Mouse (Mus musculus) lung, postnatal 0 days (tissue): ENCODE data around the gene Abca7. TPM values are rescaled to one million over a fixed set of nuclear protein-coding genes. Genes with fewer than 3 reads are reported as not detected.

Experiments used
- ATAC-seq: fragments of 200-750 bp; cut with Nextera tagmentation; 2 replicates; pipeline ENCODE4 v1.8.0; 2017; ENCODE audit warnings: moderate library complexity
- DNase-seq: peaks from one replicate; pipeline ENCODE4 v3.0.0-alpha.2; 2016; ENCODE audit warnings: low spot score
- H3K27ac ChIP-seq: fragments of 300-500 bp; sonication (generic); 2 replicates; pipeline ENCODE4 v1.5.1; 2014; ENCODE audit warnings: antibody characterized with exemption, mild to moderate bottlenecking, low read length, mixed read lengths
- H3K27me3 ChIP-seq: fragments of 300-500 bp; sonication (generic); replicated peaks from 2 replicates; pipeline ENCODE4 v1.6.1; 2014; ENCODE audit warnings: low read length, mixed read lengths; ENCODE audit not compliant: insufficient read depth
- H3K36me3 ChIP-seq: fragments of 300-500 bp; sonication (generic); 2 replicates; pipeline ENCODE4 v1.6.1; 2014; ENCODE audit warnings: low read length, mixed read lengths; ENCODE audit not compliant: insufficient read depth
- H3K4me1 ChIP-seq: fragments of 300-500 bp; sonication (generic); 2 replicates; pipeline ENCODE4 v1.6.1; 2014; ENCODE audit warnings: antibody characterized with exemption, low read depth, low read length, mixed read lengths; ENCODE audit not compliant: insufficient read depth
- H3K4me2 ChIP-seq: fragments of 300-500 bp; sonication (generic); replicated peaks from 2 replicates; pipeline ENCODE4 v1.6.1; 2014; ENCODE audit warnings: low read depth, mild to moderate bottlenecking, low read length, moderate library complexity, mixed read lengths
- H3K4me3 ChIP-seq: fragments of 300-500 bp; sonication (generic); 2 replicates; pipeline ENCODE4 v1.5.1; 2014; ENCODE audit warnings: low read depth, low read length
- H3K9ac ChIP-seq: fragments of 300-500 bp; sonication (generic); replicated peaks from 2 replicates; pipeline ENCODE4 v1.6.1; 2014; ENCODE audit warnings: low read depth, mild to moderate bottlenecking
- H3K9me3 ChIP-seq: fragments of 300-500 bp; sonication (generic); 2 replicates; pipeline ENCODE4 v1.6.1; 2016; ENCODE audit warnings: low read length, mixed read lengths
- CTCF ChIP-seq: IDR thresholded peaks from 2 replicates; pipeline ENCODE4 v1.5.1; 2016; ENCODE audit warnings: antibody characterized with exemption, mild to moderate bottlenecking
- EP300 ChIP-seq: IDR thresholded peaks from 2 replicates; pipeline ENCODE4 v1.6.1; 2016; ENCODE audit warnings: antibody characterized with exemption, mild to moderate bottlenecking, control low read depth
- WGBS: fragments of 180-500 bp; shearing (Covaris S2); extraction: QIAGEN DNeasy Blood & Tissue Kit; methylation state at CpG from one replicate; pipeline ENCODE4 v1.1.7; 2014; 5-methylcytosine and 5-hydroxymethylcytosine counted together
- polyA plus RNA-seq: library from polyadenylated mRNA; unstranded; fragments of >200 nt; fragmentation: Nextera tagmentation; extraction: Ambion mirVana; gene quantifications from 2 replicates; pipeline ENCODE4 v1.2.1, GENCODE M21; 2015

Abca7 gene
- polyA plus RNA-seq, 1 experiment from 2014 or later, result 5.5 TPM

DNA sequence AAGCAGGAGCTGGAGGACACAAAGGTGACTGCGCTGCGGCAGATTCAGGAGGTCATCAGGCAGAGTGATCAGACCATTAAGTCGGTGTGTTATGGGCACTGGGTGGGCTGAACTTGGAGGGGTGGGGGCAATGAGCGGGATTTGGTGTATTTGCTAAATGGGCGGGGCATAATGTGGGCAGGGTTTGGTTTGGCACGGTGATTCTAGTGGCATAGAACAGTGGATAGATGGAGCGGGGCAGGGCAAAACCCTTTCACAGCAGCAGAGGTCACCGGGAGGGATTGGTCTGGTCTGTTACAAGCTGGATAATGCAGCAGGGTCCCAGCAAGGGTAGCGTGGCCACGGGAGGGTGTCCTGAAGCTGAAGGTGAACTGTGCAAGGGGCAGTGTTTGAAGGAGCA is 29.2 kb downstream of the Abca7 start:
- Histone ChIP-seq H3K4me1 (no peaks in the 10 kb centered on the region; the same call in 1 of the 2 replicates), H3K27ac (0 out of 2 replicates have a peak overlapping the region, but pooled peaks have one; percentile 20), H3K4me2 (no peak overlapping the region), H3K4me3 (no peak overlapping the region), H3K9ac (no peak overlapping the region), H3K9me3 (no peaks in the 10 kb centered on the region), H3K27me3 (no peaks in the 10 kb centered on the region), H3K36me3 (no peaks in the 10 kb centered on the region)
- ATAC-seq, result no peak
- TF ChIP-seq CTCF, result no peak
- TF ChIP-seq EP300, result no peak
- no peak for DNase-seq
- WGBS, result 72% methylated on average over 10 of the region's 10 CpGs

DNA sequence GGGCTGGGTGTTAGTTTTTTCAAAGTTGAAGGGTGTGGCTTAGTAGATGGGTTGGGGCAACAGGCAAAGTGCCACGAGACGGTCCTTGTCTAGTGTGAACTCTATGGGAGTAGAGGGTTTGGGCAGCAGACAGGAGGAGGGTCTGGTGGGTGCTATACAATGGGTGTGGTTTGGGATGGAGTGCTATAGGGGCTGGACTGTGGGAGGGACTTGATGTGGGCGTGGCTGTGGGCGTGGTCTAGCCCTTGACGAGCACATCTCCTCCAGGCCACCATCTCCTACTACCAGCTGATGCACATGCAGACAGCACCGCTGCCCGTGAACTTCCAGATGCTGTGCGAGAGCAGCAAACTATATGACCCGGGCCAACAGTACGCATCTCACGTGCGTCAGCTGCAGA is 29.6 kb downstream of the Abca7 start:
- peak; percentile 43 for ATAC-seq
- TF ChIP-seq EP300 (no peak), CTCF (no peak)
- 57% methylated on average over 12 of the region's 12 CpGs for WGBS

DNA sequence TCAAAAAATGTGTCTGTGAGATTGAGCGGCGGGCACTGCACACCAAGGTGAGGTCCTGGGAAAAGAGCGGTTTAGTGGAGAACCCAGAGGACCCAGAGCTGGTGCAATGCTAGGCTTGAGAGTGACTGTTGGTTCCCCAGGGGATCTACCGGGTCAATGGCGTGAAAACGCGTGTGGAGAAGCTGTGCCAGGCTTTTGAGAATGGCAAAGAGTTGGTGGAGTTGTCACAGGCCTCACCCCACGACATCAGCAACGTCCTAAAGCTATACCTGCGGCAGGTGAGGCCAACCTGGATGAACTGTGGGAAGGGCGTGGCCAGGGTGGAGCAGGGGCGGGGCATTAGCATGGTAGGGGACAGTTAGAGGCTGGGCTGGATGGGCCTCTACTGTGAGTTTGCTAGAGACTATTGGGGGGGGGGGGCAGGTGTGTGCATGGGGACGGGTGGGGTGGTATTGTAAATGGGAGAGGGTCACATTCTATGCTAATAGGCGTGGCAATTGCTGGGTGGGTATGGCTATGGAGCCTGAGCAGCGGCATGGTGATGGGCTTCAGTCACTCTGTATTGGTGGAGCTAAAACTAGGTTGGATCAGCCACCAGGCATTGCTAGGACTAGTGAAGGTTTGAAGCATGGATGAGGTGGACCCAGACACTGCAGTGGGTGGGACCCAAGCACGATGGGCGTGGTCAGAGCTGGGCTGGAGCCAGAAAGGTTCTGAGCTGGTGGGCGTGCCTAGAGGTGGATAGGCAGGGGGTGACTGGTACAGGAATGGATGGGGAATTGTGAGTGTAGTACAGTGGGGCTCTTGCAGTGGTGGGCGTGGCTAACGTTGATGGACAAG is 31.6 kb downstream of the Abca7 start:
- TF ChIP-seq EP300 (no peak), CTCF (no peak)
- ATAC-seq (no peak), DNase-seq (no peak)
- peaks cover 8% of the 10 kb centered on the region for H3K4me1 ChIP-seq
- no peaks in the 10 kb centered on the region for H3K27me3 ChIP-seq
- no peaks in the 10 kb centered on the region for H3K9me3 ChIP-seq
- no peak overlapping the region for H3K9ac ChIP-seq
- no peak overlapping the region for H3K4me3 ChIP-seq
- no peak overlapping the region for H3K4me2 ChIP-seq
- WGBS, result 76% methylated on average over 20 of the region's 20 CpGs
- H3K36me3 ChIP-seq, result no peaks in the 10 kb centered on the region
- H3K27ac ChIP-seq, result no peak overlapping the region

More for the DNA sequence above, 29.6 kb downstream of the Abca7 start:
- H3K4me2 ChIP-seq, result no peak overlapping the region
- H3K36me3 ChIP-seq, result no peaks in the 10 kb centered on the region
- peak; percentile 35 for DNase-seq
- H3K27ac ChIP-seq, result no peak overlapping the region
- no peak overlapping the region for H3K4me3 ChIP-seq
- H3K4me1 ChIP-seq, result no peaks in the 10 kb centered on the region
- no peaks in the 10 kb centered on the region for H3K9me3 ChIP-seq
- H3K27me3 ChIP-seq, result no peaks in the 10 kb centered on the region
- H3K9ac ChIP-seq, result no peak overlapping the region

DNA sequence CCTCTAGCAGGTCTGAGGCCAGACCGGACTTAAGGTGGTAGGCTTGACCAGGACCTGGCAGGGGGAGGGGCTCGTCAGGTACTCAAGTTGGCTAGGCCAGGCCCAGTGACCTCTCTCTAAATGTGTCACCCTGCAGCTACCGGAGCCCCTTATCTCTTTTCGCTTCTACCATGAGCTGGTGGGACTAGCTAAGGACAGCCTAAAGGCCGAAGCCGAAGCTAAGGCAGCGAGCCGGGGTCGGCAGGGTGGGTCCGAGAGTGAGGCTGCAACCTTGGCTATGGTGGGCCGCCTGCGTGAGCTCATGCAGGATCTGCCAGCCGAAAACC is 32.2 kb downstream of the Abca7 start:
- Histone ChIP-seq H3K36me3 (no peaks in the 10 kb centered on the region), H3K9me3 (no peaks in the 10 kb centered on the region), H3K4me2 (no peak overlapping the region), H3K4me1 (peaks cover 12% of the 10 kb centered on the region), H3K9ac (no peak overlapping the region), H3K4me3 (no peak overlapping the region), H3K27ac (no peak overlapping the region), H3K27me3 (no peaks in the 10 kb centered on the region)
- WGBS, result 92% methylated on average over 13 of the region's 13 CpGs
- ATAC-seq (no peak), DNase-seq (no peak)
- TF ChIP-seq EP300 (no peak), CTCF (no peak)

DNA sequence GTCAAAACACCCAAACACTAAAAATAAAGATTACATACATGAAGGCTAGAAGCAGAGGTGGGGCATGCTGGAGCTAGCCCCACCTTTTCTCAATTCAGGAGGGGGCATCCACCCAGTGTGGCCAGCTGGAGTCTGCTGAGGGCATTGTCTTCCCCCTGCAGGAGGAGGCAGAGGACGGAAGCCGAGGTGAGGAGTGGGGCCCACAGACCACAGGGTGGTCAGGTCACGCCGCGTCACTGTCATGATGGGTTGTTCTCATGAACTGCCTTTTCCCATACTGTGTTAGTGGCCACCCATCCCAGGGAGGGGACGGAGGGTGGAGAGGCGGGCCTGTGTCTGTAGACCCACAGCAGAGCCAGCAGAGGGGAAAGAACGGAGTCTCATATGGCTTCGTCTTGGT is 33.9 kb downstream of the Abca7 start:
- no peaks in the 10 kb centered on the region for H3K36me3 ChIP-seq
- H3K4me3 ChIP-seq, result no peak overlapping the region
- TF ChIP-seq EP300, result no peak
- no peak for TF ChIP-seq CTCF
- H3K27me3 ChIP-seq, result no peaks in the 10 kb centered on the region
- 81% methylated on average over 6 of the region's 9 CpGs for WGBS
- DNase-seq (no peak), ATAC-seq (no peak)
- H3K9ac ChIP-seq, result no peak overlapping the region
- H3K4me1 ChIP-seq, result peaks cover 24% of the 10 kb centered on the region
- H3K9me3 ChIP-seq, result no peaks in the 10 kb centered on the region
- no peak overlapping the region for H3K4me2 ChIP-seq
- no peak overlapping the region for H3K27ac ChIP-seq

DNA sequence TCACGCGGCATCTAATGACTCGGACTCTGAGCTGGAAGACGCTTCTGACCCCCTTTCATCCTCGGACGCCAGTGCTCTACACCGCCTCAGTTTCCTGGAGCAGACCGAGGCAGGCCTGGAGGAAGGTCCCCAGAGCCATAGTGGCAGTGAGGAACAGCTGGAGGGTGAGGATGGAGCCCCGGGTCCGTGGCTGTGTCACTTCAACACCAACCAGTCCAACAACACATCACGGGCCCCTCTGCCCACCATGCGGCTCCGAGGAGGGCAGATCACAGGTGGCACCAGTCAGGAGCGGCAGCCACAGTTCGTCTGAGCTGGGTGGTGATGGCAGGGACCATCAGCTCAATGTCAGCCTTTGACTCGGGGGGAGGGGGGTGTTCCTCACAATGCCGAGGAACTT is 34.4 kb downstream of the Abca7 start:
- H3K4me1 ChIP-seq, result peaks cover 28% of the 10 kb centered on the region
- WGBS, result 77% methylated on average over 16 of the region's 17 CpGs
- no peaks in the 10 kb centered on the region for H3K9me3 ChIP-seq
- no peak overlapping the region for H3K9ac ChIP-seq
- H3K4me2 ChIP-seq, result no peak overlapping the region
- 0 out of 2 replicates have a peak, but pooled peaks cover 1% of the 10 kb centered on the region for H3K36me3 ChIP-seq
- H3K27me3 ChIP-seq, result no peaks in the 10 kb centered on the region
- DNase-seq (no peak), ATAC-seq (no peak)
- no peak overlapping the region for H3K4me3 ChIP-seq
- TF ChIP-seq CTCF (no peak), EP300 (no peak)
- no peak overlapping the region for H3K27ac ChIP-seq
